Mouse (Mus musculus): Measurements from ENCODE around the gene Robo1.
A peak's percentile ranks its signal among the peaks of the same experiment; 100 is the strongest.

Gene Robo1

DNA sequence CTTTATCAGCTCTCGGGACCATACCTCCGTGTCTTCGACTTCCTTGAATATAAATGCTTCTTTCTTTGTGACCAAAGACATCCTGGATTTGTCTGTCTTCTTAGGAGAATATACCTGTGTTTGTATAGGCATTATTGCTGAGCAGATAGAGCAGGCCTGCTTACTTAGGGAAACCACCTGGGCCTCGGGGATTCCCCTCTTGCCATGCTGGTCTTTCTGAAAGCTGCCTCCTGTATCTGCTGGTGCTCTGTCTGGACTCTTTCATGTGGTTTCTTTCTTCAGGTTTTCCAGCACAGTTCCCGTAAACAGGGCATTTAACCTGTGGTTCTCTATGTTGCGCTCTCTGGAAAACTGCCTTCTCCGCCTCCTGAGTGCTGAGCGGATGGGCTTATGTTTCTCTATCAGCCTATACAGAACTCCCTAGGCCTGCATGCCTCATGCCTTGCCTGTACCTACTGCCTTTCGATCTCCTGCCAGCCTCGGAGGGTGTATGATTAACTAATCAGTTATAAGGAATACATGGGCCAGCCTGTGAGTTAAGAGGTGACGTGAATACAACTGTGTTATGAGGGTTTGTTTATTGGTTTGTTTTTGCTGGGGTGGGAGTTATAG is 370.9 kb downstream of the Robo1 start:
- no peak for DNase-seq (ENCODE audit: low spot score)

DNA sequence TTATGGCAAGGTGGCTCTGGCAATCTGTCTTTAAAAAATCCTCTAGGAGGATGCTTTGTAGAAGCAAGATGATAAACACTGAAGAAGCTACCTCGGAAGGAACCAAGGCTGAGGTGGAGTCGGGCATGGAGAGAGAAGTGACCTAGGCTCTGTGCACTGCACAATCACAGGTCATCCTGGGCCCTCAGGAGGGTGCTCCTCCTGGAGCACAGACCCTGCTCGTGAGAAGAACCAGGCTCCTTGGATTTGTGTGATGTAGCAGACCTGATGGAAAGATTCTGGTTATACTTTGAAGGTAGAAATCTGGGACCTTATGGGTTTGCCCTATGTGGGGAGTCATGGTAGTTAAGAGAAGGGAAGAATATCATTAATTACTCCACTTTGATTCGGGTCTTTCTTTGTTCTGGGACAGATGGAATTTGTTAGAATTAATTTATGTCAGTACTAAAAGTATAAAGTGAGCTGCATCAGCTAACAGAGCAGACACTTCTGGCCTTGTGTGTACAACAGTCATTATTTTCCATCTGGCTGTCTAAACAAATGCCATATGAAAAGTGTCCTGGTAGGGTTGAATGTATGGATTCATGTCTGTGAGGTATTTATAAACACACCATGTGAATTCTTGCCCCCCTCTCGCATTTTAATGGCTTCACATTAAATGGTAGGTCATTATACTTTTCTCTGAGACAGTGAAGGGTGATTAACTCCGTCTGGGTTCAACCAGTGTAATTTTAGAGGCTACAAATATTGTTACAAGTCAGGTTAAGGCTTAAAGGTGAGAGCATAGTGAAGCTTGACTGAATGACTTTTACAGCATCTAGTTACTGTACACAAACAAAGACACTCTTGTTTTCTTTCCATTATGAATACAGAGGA is 377.7 kb downstream of the Robo1 start:
- no peak for DNase-seq (ENCODE audit: low spot score)

DNA sequence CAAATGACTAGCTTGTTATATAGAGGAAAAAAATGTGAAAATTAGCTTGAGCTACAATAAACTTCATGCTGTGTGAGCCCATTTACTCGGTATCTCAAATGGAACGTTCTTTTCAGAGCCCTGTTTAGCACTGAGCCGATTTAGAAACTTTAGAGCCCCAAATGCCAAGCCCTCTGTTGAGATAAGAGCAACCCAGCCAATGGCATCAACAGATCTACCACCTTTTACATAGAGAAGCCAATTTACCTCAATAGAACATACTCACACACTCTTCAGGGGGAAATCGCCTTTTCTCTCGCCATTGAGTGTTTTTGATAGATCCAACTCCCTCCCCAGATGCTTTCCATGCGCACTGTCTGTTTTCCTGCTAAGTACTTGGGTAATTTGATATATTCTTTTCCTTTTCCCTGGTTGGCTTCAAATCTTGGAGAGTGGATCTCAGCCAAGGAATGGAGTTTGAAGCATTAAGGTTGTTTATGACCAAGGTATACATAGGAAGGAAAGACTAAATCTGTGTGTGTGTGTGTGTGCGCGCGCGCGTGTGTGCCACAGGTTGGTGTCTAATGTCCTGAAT is 378.5 kb downstream of the Robo1 start:
- DNase-seq (ENCODE audit: low spot score) = no peak

DNA sequence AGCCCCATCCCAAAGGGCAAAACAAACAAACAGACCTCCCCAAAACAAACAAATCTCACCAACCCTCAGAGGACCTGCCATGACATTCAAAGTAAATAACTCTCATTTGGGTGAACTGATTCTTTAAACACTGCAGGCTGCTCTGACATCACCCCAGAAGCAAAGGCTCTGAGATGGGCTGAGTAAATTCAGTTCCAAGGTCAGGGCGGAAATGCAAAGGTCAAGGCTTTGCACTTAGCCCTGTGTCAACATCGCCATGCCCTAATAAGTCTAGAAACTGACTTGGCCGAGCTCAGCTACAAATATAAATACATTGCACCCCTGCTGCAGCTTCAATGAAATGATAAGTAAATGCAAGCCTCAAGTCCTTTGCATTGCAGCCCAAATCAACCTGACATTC is 379.5 kb downstream of the Robo1 start:
- peak; percentile 11 for DNase-seq (ENCODE audit: low spot score)

DNA sequence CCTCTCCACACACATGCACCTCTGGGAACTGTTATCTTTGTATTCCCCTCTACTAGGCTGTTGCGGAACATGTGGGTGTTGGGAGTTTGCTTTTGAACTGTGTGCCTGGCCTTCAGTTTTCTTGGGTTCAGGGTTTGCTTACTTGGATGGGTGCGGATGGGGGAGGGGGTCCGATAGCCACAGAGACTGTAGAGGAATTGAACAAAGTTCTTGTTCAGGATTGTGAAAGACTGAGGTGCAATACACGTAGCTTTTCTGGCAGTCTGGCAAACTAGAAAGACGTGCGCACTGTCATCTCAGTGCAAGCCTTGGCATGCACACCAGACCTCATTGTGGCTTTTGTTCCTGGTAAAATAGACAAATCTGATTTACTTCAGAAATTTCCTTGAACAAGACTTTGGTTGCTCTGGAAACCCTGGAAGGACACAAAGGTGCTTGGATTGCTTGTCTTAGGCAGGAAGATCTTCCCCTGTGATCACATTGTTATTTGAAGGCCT is 380.1 kb downstream of the Robo1 start:
- no peak for DNase-seq (ENCODE audit: low spot score)

DNA sequence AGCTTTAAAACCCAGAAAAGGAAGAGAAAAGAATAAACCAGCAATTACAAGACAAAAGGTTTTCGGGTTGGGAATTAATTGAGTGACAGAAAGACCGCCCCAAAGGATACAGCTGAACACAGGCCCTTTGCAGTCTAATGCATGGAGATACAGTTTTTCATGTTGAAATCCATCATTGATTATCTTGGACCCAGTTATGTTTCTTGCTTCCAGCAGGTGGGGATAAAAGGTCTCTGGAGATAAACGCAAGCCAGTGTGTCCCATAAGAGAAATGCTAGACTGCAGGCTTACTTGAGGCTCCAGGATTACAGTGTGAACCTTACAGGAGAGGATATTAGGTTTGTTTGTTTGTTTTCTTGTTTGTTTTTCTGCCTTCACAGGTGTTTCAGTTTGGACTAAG is 383.8 kb downstream of the Robo1 start:
- DNase-seq (ENCODE audit: low spot score) = peak; percentile 3

DNA sequence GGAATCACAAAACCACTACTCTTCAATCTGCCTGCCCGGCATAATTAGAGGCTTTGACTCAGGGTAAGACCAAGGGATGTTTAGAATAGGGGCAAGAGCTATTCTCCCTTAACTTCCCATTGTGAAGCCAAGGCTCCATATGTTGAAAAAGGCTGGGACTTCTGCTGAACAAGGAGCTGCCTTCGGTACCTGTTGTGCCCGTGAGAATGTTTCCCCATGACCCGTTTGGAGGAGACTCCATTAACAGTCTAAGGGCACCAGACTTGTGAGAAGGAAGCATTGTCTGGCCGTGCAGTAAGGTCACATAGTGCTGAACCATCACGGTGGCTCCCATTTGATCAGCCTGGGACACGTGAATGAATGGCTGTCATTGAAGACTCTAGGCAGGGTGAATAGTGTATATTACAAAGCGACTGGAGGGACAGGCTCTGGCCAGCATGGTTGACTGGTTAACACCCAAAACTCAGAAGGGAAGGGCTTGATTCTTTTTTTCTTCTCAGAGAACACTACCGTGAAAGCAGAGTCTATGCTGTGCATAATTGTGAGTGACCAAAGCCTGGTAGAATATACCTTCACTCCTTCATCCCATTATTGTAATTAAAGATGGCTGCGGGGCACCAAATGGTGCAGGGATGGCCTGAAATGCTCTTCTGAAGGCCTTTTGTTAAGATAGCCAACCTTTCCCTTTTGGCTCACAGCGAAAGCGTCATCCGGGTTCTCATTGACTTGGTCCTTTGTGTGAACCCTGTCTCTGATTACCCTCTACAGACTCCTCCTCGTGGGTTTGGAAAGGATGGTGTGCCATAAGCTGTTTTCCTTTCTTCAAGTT is 385.6 kb downstream of the Robo1 start:
- DNase-seq (ENCODE audit: low spot score) = no peak

DNA sequence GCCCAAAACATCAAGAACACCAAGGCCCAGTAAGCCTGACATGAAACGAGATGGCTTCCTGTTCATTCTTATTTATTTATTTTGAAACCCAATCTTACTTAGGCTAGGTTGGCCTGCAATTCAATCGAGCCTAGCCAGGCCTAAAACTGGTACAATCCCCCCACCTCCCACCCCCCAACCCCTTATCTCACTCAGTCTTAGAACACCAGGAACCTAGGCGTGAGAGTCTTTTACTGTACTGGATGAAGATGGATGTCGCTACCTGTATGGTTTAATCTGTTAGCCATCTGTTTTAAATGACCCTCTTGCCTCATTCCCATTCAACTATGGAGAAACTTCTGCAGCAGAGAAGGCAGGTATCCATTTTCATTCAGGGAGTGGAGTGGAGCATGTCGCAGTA is 386.7 kb downstream of the Robo1 start:
- DNase-seq (ENCODE audit: low spot score) = no peak

DNA sequence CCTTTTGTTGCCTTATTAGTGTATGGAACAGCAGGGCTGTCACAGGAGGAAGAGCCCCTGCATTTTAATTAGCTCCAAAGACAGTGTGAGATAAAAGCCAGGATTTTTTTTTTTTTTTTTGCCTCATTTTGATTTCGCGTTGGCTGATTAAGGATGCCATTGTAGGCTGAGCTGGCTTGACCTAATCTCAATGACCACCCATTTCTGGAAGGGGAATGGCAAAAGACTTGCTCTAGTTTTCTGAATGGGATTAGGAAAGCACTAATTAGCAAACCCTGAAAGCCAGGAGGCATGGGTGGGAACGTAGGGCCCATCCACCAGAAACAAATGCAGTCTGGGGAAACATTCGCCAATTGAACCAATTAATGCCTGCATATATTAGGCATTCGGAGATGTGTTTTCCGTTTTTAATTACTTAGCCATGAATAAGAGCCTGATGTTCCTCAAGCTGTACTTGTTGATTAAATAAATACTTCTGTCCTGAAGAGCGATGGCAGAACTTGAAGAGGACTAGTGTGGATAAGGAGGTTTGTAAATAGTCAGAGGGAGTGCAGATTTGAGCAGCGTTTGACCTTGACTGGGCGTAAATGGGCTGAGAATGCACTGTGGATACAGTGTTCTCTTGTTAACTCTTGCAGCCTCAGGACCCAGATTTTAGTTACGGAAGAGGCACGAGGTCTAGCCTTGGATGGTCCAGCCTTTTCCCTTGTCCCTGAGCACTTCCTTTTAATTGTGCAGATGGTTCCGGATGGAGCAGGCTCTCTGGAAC is 391.3 kb downstream of the Robo1 start:
- no peak for DNase-seq (ENCODE audit: low spot score)

DNA sequence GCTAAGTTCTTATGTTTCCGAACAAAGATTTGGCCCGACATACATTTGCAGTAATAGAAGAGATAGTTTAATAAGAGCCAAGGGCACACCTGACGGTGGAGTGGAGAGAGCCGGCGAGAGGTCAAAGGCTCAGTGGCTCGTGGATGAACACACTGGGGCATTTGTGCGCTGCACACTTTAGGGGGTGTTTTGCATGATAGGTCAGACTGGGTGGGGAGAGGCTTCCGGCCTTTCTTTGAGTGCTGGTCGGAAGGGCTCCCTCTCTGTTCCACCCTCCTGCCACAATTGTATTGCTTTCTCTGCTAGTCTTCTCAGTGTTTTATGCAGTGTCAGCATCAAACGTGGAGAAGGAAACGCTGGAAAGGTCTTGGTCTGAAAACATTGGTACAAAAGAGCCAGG is 392.2 kb downstream of the Robo1 start:
- no peak for DNase-seq (ENCODE audit: low spot score)

DNA sequence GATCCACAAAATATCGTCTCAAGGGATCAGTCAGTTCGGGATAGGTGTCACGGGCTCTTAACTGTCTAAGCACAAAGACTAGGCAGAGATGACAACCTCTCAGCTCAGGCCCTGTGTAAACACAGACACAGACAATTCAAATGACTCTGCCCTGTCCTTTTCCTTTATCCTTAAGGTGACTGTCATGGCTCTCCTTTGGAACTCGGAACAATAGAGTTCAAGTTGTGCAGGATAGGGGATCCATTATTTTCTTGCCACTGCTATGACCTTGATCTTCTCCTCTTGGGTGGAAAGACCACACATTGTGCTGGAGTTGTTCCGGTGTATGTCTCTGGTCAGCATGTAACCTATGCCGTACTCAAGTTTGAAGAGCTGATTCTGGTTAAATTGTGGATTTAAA is 395.4 kb downstream of the Robo1 start:
- DNase-seq (ENCODE audit: low spot score) = no peak

DNA sequence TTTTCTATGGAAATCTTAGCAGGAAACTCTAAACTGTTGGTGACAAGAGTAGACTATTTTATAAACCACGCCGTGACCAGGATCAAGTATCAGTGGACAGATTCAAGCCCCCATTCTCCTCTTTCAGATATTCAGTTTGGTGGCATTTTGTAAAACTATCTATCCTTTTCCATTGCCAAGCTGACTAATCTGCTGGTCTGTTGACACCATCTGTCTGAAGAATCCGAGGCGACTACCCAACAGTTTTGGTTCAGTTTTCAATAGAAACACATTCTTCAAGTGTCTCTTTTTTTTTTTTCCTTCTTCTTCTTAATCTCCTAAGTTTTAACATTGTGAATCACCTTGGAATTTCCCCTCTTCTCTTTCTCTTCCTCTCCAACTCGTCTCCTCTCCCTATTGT is 397.7 kb downstream of the Robo1 start:
- DNase-seq (ENCODE audit: low spot score) = no peak

DNA sequence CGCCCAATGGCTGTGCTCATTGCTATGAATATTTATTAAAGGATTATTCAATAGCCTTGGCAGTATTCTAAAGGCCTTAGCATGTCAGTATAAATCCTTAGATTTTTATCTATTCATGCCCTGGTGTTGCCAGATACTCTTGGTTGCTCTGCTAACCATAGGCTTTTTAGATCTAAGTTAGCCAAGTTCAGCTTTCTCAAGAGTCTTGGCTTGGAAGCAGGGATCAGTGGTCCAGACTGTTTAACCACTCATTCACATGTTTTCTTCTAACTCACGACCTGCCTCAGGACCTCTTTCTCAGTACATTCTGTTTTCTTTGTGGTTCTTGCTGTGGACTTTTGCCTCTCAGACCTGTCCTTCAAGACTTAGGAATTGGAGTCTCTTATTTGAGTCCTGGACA is 400.4 kb downstream of the Robo1 start:
- DNase-seq (ENCODE audit: low spot score) = no peak

DNA sequence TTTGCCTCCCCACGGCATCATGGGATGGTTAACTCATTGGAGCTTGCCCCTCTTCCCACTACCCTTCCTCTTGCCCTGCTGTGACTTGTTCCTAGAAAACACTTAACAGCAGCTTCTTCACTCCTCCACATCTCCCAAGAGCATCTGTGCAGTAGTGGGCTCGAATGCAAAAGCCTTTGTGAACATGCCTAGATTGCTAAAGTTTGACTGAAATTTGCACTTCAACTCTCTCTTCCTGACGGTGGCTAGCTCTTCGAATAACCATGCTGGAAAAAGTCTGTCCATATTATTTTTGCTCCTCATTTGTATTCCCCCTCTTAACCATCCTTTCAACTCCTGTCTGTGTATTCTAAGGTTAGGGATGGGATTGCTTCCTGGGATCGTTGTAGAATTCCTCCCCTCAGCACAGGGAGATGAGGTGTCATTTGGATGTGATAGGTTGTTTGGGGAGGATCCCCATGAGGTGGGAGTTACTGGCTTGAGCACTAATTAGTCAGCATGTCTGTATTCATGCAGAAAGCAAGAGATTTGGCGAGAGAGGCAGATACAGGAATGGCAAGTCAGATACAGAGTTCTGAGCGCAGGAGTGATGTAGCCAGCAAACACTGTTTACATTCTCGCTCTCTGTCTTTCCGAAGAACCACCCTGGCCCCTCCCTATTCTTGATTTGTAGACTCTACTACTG is 409.2 kb downstream of the Robo1 start:
- DNase-seq (ENCODE audit: low spot score) = no peak

DNA sequence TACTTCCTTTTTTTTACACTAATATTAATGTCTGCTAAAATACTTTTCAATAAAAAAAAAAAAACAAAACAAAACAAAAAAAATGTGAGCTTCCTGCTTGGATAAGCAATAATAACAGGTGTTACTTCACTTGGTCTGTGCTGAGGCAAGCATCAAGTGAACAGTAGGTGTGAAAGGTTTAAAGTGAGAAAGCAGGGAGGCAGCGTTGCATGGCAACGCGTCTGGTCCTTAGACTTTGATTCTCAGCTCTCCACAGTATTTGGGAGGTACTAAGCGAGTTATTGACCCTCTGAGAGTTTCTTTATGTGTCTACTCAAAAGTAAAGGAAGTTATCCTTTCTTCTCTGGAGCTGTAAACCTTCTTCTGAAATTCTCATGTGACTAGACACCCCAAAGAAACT is 411.0 kb downstream of the Robo1 start:
- no peak for DNase-seq (ENCODE audit: low spot score)

DNA sequence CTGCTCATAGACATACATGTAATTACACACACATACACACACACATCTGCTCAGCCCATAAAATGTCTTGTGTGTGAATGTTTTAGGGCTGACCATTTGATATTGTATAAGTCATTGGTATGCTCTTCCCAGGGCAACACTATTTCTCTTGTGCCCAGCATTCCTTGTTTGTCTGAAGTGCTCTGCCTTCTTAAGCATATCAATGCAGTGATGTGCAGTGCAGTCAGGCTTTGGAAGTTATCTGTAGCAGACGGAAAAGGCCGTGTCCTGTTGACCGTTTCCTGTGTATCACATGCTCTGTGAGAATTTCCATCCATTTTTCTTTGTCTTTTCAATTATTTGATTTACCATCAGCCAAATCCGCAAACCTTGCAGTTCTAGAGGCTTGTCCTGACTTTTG is 412.9 kb downstream of the Robo1 start:
- DNase-seq (ENCODE audit: low spot score) = no peak

DNA sequence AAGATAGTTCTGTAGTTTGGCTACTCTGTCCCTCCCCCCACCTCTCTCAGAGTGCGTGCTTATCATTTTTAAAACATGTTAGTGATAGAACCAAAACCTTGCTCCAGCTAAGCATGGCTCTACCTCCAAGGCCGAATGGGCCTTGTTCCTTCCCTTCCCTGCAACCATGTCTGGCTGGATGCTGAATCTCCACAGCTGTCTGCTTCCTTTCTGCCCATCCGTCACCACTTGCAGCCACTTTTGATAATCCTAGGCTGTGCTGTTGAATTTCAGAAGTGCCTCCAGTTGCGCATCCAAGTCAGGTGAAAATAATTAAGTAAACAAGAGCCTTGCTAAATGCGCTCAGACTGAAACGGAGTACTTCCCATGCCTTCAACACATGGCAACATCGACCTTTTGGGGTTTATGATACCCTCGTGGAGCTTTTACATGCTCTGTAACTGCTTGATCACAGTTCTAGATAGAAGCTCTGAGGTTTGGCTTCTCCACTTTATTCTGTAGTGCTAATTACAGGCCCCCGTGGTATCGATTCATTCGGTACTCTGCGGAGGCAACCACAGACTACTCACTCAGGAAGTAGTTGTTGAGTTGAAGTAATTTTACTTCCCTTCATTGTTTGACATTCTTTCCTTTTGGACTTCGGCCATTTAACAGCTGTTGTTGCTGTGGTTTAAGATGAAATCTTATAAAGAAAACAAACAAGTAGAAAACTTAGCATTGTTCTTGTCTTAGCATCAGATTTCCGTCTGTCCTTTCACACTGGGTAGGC is 413.8 kb downstream of the Robo1 start:
- DNase-seq (ENCODE audit: low spot score) = no peak

DNA sequence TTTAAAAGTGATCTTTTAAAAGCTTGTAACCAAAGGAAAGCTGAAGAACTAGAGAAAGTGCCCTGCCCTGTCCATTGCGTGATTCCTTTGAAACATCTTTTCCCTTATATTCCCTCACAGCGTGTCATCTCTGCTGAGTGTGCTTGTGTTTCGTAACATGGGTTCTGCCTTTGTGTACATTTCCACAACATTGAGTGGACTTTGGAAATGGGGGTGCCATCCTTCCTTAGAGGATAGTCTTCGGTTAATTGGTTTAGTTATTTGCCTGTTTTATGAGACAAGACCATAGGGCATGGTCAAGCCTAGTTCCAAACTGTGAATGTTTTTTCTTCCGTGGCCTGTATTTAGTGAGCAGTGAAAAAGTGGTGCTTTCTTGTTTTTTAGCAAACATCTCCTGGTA is 426.1 kb downstream of the Robo1 start:
- DNase-seq (ENCODE audit: low spot score) = no peak

DNA sequence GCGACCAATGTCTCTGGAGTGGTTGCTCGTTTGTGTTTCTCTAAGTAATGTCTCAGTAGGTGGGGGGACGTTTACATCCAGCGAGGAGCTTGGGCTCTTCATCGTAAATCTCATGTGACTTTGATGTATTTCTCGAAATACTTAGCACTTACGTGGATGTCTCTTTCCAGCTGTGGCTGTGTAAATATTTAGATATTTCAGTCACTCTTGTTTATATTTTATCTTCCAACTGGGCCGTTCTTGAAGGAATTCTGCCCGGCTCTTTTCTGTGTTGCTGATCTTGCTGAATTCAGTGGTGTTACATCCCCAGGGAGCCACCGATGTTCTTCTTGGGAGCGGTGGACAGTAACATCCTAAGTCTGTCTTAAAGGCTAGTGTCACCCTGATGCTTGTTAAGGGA is 427.1 kb downstream of the Robo1 start:
- DNase-seq (ENCODE audit: low spot score) = peak; percentile 26

DNA sequence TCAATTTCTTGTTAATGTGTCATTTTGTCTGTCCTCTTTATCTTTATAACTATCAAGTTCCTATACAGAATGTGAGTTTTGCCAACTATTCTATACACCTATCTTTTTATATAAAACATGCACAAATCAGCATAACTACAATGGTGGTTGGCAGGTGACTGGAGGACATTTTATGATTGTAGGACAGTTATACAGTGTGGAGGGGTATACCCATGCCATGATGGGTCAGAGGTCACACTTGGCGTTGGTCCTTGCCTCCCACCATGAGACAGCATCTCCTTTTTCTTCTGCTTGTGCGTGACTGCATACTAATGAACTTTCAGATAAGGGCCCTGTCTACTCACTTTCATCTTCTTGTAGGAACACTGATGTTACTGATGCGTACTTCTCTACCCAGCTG is 427.5 kb downstream of the Robo1 start:
- DNase-seq (ENCODE audit: low spot score) = no peak
